Mouse (Mus musculus) kidney, embryonic 15.5 days (tissue): ENCODE data around the gene Vamp9. TPM values are rescaled to one million over a fixed set of nuclear protein-coding genes. Genes with fewer than 3 reads are reported as not detected.

Source experiments
- ATAC-seq: fragments of 200-750 bp; cut with Nextera tagmentation; replicated peaks from 2 replicates; pipeline ENCODE4 v1.8.0; 2017; ENCODE audit warnings: moderate TSS enrichment; ENCODE audit not compliant: low FRiP score
- H3K27ac ChIP-seq: fragments of 300-500 bp; sonication (generic); 2 replicates; pipeline ENCODE4 v1.5.1; 2015; ENCODE audit warnings: mild to moderate bottlenecking, inconsistent platforms
- H3K27me3 ChIP-seq: fragments of 300-500 bp; sonication (generic); 2 replicates; pipeline ENCODE4 v1.6.1; 2015; ENCODE audit warnings: inconsistent platforms
- H3K36me3 ChIP-seq: fragments of 300-500 bp; sonication (generic); 2 replicates; pipeline ENCODE4 v1.6.1; 2015; ENCODE audit warnings: inconsistent platforms
- H3K4me1 ChIP-seq: fragments of 300-500 bp; sonication (generic); 2 replicates; pipeline ENCODE4 v1.6.1; 2015; ENCODE audit warnings: inconsistent platforms
- H3K4me2 ChIP-seq: fragments of 300-500 bp; sonication (generic); 2 replicates; pipeline ENCODE4 v1.6.1; 2015; ENCODE audit warnings: moderate library complexity, mild to moderate bottlenecking, inconsistent platforms
- H3K4me3 ChIP-seq: fragments of 300-500 bp; sonication (generic); replicated peaks from 2 replicates; pipeline ENCODE4 v1.5.1; 2015; ENCODE audit warnings: mild to moderate bottlenecking, inconsistent platforms
- H3K9ac ChIP-seq: fragments of 300-500 bp; sonication (generic); 2 replicates; pipeline ENCODE4 v1.6.1; 2015; ENCODE audit warnings: mild to moderate bottlenecking, inconsistent platforms
- H3K9me3 ChIP-seq: fragments of 300-500 bp; sonication (generic); replicated peaks from 2 replicates; pipeline ENCODE4 v1.6.1; 2016; ENCODE audit warnings: inconsistent platforms
- WGBS: fragments of 180-500 bp; shearing (Covaris S2); methylation state at CpG from one replicate; pipeline ENCODE4 v1.1.7; 2015; ENCODE audit warnings: mixed read lengths; 5-methylcytosine and 5-hydroxymethylcytosine counted together
- polyA plus RNA-seq: library from polyadenylated mRNA; unstranded; fragments of >200 nt; fragmentation: Nextera tagmentation; extraction: Ambion mirVana; gene quantifications from 2 replicates; pipeline ENCODE4 v1.2.1, GENCODE M21; 2015

Vamp9 gene
- 0.28 TPM in 1 of 2 replicates, not detected in the other for polyA plus RNA-seq

DNA sequence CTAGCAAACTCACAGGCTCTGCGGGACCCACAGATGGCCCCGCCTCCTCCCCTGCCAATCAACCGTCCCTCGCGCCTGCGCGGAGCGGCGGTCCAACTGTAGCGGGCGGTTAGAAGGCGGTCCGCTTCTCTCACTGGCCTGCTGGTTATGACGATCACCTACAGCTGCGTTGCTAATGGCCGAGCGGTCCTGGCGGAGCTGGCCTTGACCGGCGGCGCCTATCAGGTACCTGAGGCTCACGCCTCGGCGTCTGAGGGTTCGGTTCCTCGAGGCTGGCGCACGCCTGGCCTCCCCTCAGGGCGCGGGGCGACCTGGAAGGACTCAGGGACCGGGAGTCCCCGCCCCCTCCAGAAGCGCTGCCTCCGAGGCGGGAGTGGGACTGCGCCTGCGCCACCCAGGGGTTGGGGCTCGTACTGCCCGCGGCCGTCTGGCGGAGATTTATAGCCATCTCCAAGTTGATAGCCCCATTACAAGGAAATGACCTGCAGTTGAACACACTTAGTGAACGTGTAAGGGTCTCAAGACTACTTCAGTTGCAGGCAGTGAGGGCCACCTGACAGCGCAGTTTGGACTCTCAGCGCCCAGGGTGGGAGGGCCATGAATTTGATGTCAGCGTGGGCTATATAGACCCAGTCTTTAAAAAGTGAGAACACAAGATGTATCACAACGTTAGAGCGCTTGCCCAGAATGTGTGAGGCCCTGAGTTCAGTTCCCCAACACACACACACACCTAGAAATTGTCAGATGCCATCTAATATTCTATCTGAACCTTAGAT, at the start of gene Vamp9:
TSS of gene Vamp9 (plus strand) at position 74 of the 776 bp plus-strand sequence.
- H3K36me3 ChIP-seq = no peaks in the 10 kb centered on the region
- H3K4me2 ChIP-seq = peak within 1 kb of the TSS; percentile 68
- ATAC-seq = peak; percentile 100
- H3K27ac ChIP-seq = peak within 1 kb of the TSS; percentile 97
- peak within 1 kb of the TSS; percentile 64 for H3K4me3 ChIP-seq
- H3K9me3 ChIP-seq = no peaks in the 10 kb centered on the region
- H3K4me1 ChIP-seq = no peaks in the 10 kb centered on the region
- 4% methylated on average over 49 of the region's 49 CpGs for WGBS
- peaks cover 5% of the 10 kb centered on the region; the same call in 1 of the 2 replicates for H3K27me3 ChIP-seq
- peak within 1 kb of the TSS; percentile 58 for H3K9ac ChIP-seq

DNA sequence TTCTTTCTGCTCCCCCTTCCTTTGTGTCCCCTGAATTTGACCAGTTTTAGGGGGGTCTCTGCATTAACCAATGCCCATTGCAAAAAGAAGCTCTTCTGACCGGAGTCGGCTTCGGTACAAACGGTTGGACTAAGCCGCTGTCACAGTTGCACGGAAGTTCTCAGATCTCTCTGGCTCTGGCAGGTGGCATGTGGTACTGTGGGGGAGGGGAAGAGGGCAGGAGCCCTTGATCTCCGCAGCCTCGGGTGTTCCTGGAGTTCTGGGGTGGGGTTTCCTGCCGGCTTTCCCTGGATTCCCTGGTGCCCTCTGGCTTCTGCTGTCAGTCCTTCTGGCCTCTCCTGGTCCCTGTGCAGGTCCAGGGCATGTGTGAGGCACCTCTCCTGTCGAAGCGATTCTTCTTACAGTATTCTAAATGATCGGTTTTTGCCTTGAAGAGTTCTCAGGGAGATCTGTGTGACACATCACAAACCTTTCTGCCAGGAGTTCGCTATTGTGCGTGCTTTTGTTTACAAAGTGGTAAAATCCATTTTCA, 48.9 kb upstream of the Vamp9 start:
- 0 out of 2 replicates have a peak, but pooled peaks have one; percentile 6 for ATAC-seq
- Histone ChIP-seq H3K4me1 (peaks cover 12% of the 10 kb centered on the region), H3K9me3 (no peaks in the 10 kb centered on the region), H3K4me3 (no peak overlapping the region), H3K27ac (no peak overlapping the region), H3K27me3 (no peaks in the 10 kb centered on the region), H3K9ac (no peak overlapping the region), H3K36me3 (no peaks in the 10 kb centered on the region), H3K4me2 (peak overlapping the region; percentile 15; the same call in 1 of the 2 replicates)
- 26% methylated on average over 14 of the region's 14 CpGs for WGBS

DNA sequence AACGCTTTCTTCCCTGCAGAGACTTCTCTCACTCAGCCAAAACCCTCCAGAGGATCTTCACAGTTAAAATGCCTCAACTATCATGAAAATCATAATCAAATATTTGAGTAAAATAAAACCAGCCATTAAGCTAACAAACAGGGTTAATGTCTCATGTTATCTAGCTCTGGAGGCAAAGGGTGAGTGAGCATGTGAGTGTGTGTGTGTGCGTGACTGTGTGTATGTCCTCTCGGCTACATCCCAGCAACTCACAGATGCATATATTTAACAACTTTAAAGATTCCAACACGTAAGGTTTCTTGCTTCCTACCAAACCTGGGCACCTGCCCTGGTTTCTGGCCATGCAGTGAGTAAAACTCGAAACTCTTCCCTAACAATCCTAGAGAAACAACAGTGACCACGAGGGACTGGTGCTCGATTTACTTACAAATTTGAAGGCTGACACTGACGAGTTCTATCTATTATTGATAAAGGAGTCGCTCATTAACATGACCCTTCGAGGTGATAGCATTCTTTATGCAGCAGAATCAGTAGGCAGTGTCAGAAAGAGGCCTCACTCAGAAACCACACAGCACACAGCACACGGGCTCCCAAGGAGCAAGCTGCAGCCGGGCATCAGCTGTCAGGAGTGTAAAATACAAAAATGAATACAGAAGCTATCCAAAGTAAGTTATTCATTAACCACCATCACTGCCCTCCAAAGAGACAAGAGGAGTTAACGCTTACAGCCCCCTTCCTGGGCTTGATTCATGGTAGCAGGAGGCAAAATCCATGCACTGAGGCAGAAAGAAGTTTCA, 46.2 kb upstream of the Vamp9 start:
- H3K36me3 ChIP-seq = no peaks in the 10 kb centered on the region
- ATAC-seq = no peak
- peaks cover 12% of the 10 kb centered on the region for H3K4me1 ChIP-seq
- no peaks in the 10 kb centered on the region for H3K9me3 ChIP-seq
- H3K4me3 ChIP-seq = no peak overlapping the region
- H3K4me2 ChIP-seq = 0 out of 2 replicates have a peak overlapping the region, but pooled peaks have one; percentile 3
- H3K27me3 ChIP-seq = no peaks in the 10 kb centered on the region
- 63% methylated on average over 13 of the region's 13 CpGs for WGBS
- H3K9ac ChIP-seq = no peak overlapping the region
- peak overlapping the region; percentile 62 for H3K27ac ChIP-seq

DNA sequence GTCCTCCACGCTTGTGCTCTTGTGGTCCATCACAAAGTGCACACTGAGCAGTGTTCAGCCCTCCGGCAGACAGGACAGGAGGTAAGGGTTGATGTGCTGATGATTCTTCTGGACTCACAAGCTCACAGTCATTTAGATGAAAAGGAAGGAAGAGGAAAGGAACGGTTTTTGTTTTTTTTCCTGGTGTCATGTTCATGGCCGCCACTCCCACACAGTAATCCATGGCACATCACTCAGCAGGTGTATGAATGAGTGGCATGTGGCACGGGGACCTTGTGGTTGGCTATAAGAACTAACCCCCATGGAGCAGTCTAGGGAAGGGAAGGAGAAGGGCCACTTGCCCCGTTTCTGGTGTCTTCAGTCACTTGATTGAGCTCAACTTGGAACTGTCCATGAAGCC, 44.2 kb upstream of the Vamp9 start:
- Histone ChIP-seq H3K27ac (no peak overlapping the region), H3K27me3 (no peaks in the 10 kb centered on the region), H3K36me3 (no peaks in the 10 kb centered on the region), H3K9ac (no peak overlapping the region), H3K9me3 (no peaks in the 10 kb centered on the region), H3K4me3 (no peak overlapping the region), H3K4me2 (no peak overlapping the region), H3K4me1 (peaks cover 10% of the 10 kb centered on the region)
- no peak for ATAC-seq
- whole genome bisulfite sequencing = 72% methylated on average over 6 of the region's 6 CpGs

DNA sequence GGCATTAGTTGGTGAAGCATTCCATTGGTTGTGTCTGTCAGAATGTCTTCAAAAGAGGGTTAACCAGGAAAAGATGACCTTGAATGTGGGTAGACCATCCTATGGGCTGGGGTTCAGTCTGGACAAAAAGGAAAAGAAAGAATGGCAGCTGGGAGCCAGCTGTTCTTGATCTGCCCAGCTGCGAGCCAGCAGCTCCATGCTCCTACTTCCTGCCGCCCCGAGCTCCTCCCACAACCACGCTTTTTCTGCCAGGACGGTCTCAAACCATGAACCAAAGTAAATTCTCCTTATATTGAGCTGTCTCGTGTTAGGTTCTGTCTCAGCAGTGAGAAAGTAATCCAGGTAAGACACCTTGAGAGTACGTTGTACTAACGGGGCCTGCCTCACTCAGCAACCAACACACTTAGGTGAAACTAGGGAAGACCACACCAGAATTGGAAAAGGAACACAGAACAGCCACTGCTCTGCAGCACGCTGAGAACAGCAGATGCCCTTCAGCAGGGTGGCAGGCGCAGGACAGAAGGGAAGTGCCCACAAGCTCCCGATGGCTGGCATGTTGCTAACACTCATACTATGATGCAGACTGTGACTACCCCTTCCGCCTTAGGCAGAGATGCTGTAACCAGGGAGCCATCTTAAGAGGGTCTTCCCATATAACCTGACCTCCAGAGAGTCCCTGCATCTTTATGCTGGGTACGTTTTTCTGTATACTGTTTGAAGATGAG, 42.2 kb upstream of the Vamp9 start:
- 72% methylated on average over 13 of the region's 13 CpGs for WGBS
- no peak for ATAC-seq
- H3K27ac ChIP-seq = no peak overlapping the region

DNA sequence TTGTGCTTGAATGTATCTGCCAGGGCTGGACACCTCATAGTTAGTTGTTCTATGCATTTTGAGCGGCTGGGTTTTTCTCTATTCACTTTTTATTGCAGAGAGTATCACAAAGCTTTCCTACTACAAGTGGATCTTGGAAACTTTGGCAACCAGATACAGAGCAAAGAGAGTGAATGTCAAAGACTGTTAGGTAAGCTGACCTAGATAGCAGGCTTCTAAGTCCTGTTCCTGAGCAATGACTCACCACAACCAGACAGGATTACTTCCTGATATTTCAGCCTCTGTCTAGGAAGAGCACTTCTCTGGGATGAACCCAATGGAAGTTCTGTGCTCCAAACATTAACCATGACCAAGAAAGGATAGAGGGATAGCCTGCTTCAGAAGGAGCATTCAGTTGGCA, 40.3 kb upstream of the Vamp9 start:
- no peaks in the 10 kb centered on the region for H3K4me1 ChIP-seq
- no peaks in the 10 kb centered on the region for H3K9me3 ChIP-seq
- H3K4me2 ChIP-seq = no peak overlapping the region
- no peak overlapping the region for H3K27ac ChIP-seq
- H3K4me3 ChIP-seq = no peak overlapping the region
- ATAC-seq = no peak
- no peaks in the 10 kb centered on the region for H3K36me3 ChIP-seq
- H3K9ac ChIP-seq = no peak overlapping the region
- no peaks in the 10 kb centered on the region for H3K27me3 ChIP-seq
- WGBS = 95% methylated on average over 1 of the region's 1 CpGs

More for the DNA sequence above, 42.2 kb upstream of the Vamp9 start:
- no peak overlapping the region for H3K9ac ChIP-seq
- no peaks in the 10 kb centered on the region for H3K27me3 ChIP-seq
- H3K4me2 ChIP-seq = no peak overlapping the region
- H3K4me3 ChIP-seq = no peak overlapping the region
- no peaks in the 10 kb centered on the region for H3K9me3 ChIP-seq
- H3K4me1 ChIP-seq = 0 out of 2 replicates have a peak, but pooled peaks cover 5% of the 10 kb centered on the region
- H3K36me3 ChIP-seq = no peaks in the 10 kb centered on the region

DNA sequence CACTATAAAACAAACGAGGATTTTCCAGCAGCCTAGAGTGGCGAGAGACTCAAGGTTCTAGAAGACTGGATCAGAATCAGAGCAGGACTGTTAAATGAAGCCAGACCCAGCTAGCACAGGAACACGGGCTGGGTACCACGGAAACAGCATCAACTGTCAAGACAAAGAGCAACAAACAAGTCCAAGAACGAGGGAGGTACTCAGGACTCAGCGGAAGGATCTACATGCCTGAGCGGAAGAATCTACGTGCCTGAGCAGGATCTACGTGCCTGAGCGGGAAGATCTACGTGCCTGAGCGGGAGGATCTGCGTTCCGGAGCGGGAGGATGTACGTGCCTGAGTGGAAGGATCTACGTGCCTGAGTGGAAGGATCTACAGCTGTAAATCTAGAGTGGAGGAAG, 37.8 kb upstream of the Vamp9 start:
- H3K9me3 ChIP-seq = no peaks in the 10 kb centered on the region
- ATAC-seq = no peak
- WGBS = 88% methylated on average over 17 of the region's 17 CpGs
- H3K4me1 ChIP-seq = no peaks in the 10 kb centered on the region
- no peaks in the 10 kb centered on the region for H3K27me3 ChIP-seq
- no peaks in the 10 kb centered on the region for H3K36me3 ChIP-seq
- no peak overlapping the region for H3K9ac ChIP-seq
- no peak overlapping the region for H3K27ac ChIP-seq
- no peak overlapping the region for H3K4me3 ChIP-seq
- H3K4me2 ChIP-seq = no peak overlapping the region

DNA sequence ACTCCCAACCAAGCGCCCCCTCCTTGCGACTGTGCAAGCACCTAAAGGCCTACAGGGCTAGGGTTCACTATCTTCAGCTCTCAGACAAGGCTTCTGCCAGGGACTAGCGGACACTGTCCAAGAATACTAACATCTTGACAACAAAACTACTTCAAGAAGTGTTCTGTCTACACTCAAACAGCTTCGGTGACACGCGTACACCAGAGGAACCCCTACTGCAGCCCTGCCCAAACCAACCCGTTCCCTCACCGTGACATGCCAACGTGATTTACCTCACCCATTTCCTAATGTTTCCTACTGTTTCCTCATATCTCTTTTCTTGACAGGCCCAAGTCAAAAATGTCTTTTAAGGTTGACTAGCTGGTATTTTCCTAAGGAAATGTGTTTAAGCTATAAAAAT, 37.1 kb upstream of the Vamp9 start:
- no peaks in the 10 kb centered on the region for H3K4me1 ChIP-seq
- WGBS = 67% methylated on average over 9 of the region's 9 CpGs
- H3K36me3 ChIP-seq = no peaks in the 10 kb centered on the region
- H3K4me3 ChIP-seq = no peak overlapping the region
- no peaks in the 10 kb centered on the region for H3K9me3 ChIP-seq
- no peak overlapping the region for H3K4me2 ChIP-seq
- no peaks in the 10 kb centered on the region for H3K27me3 ChIP-seq
- H3K27ac ChIP-seq = no peak overlapping the region
- H3K9ac ChIP-seq = no peak overlapping the region
- no peak for ATAC-seq

DNA sequence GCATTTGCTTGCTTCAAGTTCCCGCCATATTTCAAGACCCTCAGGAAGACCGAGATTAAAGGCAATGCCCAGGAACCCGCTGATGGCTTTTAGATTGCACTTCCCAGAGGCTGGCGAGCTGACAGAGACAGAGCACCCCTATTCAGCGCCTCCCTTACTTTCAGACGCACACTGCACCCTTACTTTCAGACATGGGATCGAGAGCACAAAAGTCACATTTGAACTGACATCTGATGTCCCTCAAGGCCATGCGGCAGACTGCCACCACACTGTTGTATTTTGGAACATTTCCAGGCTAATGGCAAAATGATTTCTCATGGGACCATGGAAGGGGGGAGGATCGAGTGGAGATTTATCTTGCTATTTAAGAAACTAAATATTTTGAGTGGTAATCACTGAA, 28.5 kb upstream of the Vamp9 start:
- H3K4me3 ChIP-seq = no peak overlapping the region
- no peak overlapping the region for H3K4me2 ChIP-seq
- no peak for ATAC-seq
- no peaks in the 10 kb centered on the region for H3K27me3 ChIP-seq
- 59% methylated on average over 9 of the region's 9 CpGs for WGBS
- H3K9me3 ChIP-seq = no peaks in the 10 kb centered on the region
- no peak overlapping the region for H3K9ac ChIP-seq
- H3K4me1 ChIP-seq = no peaks in the 10 kb centered on the region
- H3K36me3 ChIP-seq = no peaks in the 10 kb centered on the region
- no peak overlapping the region for H3K27ac ChIP-seq

DNA sequence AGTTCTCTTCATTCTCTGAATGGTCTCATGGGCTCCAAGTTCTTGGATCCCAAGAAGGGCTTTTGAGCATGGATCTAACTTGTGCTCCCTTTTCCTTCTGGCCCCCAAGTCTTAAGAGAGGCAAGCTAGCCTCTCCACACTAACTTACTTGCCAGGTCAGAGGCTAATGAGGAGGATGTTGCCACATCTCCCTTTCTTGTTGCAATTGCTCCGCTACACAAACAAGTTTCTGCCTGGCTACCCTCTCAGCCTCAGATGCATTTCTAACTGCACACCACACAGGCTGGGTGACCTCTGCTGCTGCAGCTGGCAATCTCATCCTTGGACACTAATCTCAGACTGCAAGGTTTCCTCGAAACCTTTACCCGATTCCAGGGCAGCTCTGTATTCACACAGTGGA, 23.6 kb upstream of the Vamp9 start:
- Histone ChIP-seq H3K9me3 (no peaks in the 10 kb centered on the region; the same call in 1 of the 2 replicates), H3K4me1 (no peaks in the 10 kb centered on the region), H3K4me3 (no peak overlapping the region), H3K9ac (no peak overlapping the region), H3K27me3 (no peaks in the 10 kb centered on the region), H3K27ac (no peak overlapping the region), H3K36me3 (no peaks in the 10 kb centered on the region), H3K4me2 (no peak overlapping the region)
- WGBS = 56% methylated on average over 3 of the region's 3 CpGs
- no peak for ATAC-seq

DNA sequence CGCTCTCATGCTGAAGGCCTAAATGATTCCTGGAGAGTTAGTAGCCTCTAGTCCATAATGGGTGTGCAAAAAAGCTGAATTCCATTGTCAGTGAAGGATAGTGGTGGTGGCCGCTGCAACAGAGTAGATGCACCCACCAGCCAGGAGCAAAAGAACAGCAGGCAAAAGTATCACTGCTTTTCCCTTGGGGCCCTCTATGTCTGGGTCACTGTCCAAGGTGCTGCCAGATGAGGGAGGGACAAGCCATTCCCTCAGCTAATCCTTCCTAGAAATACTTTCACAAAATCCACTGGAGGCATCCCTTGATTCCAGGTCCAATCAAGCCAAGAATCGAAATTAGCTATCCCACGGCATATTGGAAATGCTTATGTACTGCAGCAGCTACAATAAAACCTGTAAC, 22.0 kb upstream of the Vamp9 start:
- Histone ChIP-seq H3K4me1 (no peaks in the 10 kb centered on the region), H3K27ac (no peak overlapping the region), H3K27me3 (no peaks in the 10 kb centered on the region), H3K4me3 (no peak overlapping the region), H3K9ac (no peak overlapping the region), H3K4me2 (no peak overlapping the region), H3K9me3 (no peaks in the 10 kb centered on the region; the same call in 1 of the 2 replicates), H3K36me3 (no peaks in the 10 kb centered on the region)
- 91% methylated on average over 4 of the region's 4 CpGs for WGBS
- ATAC-seq = no peak
